Mouse (Mus musculus) right cerebral cortex, postnatal 14 days (tissue): ENCODE data around the gene Pde6g.
"Not testable (repeated sequence)": the region's sequence is repeated elsewhere in the genome, so short reads cannot be mapped to it uniquely, and the experiment has no call there.

Experiments used
- DNase-seq: peaks from one replicate; pipeline ENCODE4 v3.0.0; 2022

Gene Pde6g

GRCm38 (mm10) chr11:120418592-120418991, 34.7 kb downstream of the Pde6g start:
- no peak for DNase-seq

DNA sequence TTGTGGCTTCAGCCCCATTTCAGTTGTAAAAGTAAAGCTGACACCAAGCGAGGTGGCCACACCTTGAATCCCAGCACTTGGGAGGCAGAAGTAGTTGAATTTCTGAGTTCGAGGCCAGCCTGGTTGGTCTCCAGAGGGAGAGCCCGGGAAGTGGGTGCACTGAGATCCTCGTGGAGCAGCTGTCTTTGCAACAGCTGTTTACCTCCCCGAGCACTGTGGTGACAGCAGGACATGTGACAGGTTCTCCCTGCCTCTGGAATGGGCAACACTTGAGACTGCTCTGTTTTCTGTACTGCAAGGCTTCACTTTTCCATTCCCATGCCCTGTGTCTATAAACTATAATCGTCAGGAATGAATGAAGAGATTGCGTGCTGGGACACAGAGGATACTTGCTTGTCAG, 35.4 kb downstream of the Pde6g start:
- no peak for DNase-seq

DNA sequence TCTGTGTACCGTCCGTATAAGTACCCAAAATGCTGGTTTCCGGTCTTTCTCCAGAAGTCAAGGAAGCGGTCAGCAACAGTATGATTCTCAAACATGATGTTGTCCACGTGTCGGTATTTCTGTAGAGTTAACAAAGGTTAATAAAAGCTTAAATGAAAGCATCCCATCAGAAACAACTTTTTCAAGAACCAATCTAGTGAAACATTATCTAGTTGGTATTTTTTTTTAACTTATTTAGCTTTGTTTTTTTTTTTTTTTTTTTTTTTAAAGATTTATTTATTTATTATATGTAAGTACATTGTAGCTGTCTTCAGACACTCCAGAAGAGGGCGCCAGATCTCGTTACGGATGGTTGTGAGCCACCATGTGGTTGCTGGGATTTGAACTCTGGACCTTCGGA, 39.7 kb downstream of the Pde6g start:
- not testable (repeated sequence) for DNase-seq

- no peak for DNase-seq
These were observed 46.9 kb downstream of the Pde6g start for GRCm38 (mm10) chr11:120406445-120406844.

GRCm38 (mm10) chr11:120405867-120406266, 47.4 kb downstream of the Pde6g start:
- no peak for DNase-seq

DNA sequence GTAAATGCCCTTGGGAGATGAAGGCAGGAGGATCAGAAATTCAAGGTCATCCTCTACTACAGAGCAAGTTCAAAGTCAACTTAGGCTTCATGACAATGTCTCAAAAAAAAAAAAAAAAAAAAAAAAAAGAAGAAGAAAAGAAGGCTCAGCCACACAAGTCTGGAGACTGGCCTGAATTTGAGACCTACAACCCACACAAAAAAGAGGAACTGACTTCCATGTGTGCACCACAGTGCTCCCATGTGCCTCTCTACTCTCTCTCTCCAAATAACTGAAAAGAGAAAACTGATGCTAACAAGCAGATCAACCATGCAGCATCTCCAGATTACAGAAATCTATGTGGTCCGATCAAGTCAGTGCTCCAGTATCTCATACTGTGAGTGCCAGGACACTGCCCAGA, 48.5 kb downstream of the Pde6g start:
- DNase-seq = no peak

GRCm38 (mm10) chr11:120399319-120399718, 54.0 kb downstream of the Pde6g start:
- no peak for DNase-seq
